Mouse (Mus musculus): ENCODE results near the gene Tbk1. TPM values are rescaled to one million over a fixed set of nuclear protein-coding genes. Genes with fewer than 3 reads are reported as not detected.

The Tbk1 gene
- polyA plus RNA-seq, 1 experiment from 2014 or later = 26.4 TPM

- Histone ChIP-seq H3K9ac (ENCODE audit: low read length) (no peak overlapping the region), H3K4me3 (ENCODE audit: control insufficient read depth in 1 of 2, insufficient read depth in 1 of 2, low read depth in 1 of 2, low read length in 2 of 2) (no peak overlapping the region), H3K27me3 (ENCODE audit: control insufficient read depth, insufficient read depth, low read length) (no peaks in the 10 kb centered on the region), H3K27ac (replicated peaks in 1 of 2; ENCODE audit: control insufficient read depth in 1 of 2, insufficient read depth in 1 of 2, low read depth in 2 of 2, low read length in 2 of 2) (no peak overlapping the region), H3K9me3 (ENCODE audit: control insufficient read depth, low read length) (no peaks in the 10 kb centered on the region), H3K4me2 (ENCODE audit: low read length) (no peak overlapping the region), H3K4me1 (ENCODE audit: control insufficient read depth in 2 of 2, insufficient read depth in 2 of 2, low read length in 2 of 2) (peaks cover 0 to 7% of the 10 kb centered on the region in 2 experiments; a peak in 2 of 4 replicates), H3K36me3 (ENCODE audit: control insufficient read depth, insufficient read depth, low read length) (no peaks in the 10 kb centered on the region)
- WGBS = 71% methylated on average over 7 of the region's 7 CpGs
- ATAC-seq (ENCODE audit: insufficient number of reproducible peaks, insufficient read depth, low FRiP score, low read depth) = no peak; the same call in 1 of the 2 replicates
These were observed 90.0 kb downstream of the Tbk1 start for GRCm38 (mm10) chr10:121496616-121497015.

Small RNAs within 50 kb of the gene (microRNA-seq; reads per million reads assigned to microRNA genes)
- gene Gm24330 = not detected

Other genes starting within 250 kb of the Tbk1 start
- gene Tbc1d30, start 235.5 kb downstream of the Tbk1 start, polyA plus RNA-seq (2014; fragmentation: Nextera tagmentation; extraction: Ambion mirVana) = 2.1 and 2.4 TPM in 2 replicates
- gene Gns, start 221.7 kb downstream of the Tbk1 start, polyA plus RNA-seq (2014; fragmentation: Nextera tagmentation; extraction: Ambion mirVana) = 39.0 and 40.8 TPM in 2 replicates
- 25.1 and 25.3 TPM in 2 replicates for gene Rassf3, start 110.4 kb downstream of the Tbk1 start, polyA plus RNA-seq (2014; fragmentation: Nextera tagmentation; extraction: Ambion mirVana)
- 28.7 and 38.4 TPM in 2 replicates for gene Xpot, start 39.5 kb upstream of the Tbk1 start, polyA plus RNA-seq (2014; fragmentation: Nextera tagmentation; extraction: Ambion mirVana)
- gene D930020B18Rik, start 54.8 kb upstream of the Tbk1 start, polyA plus RNA-seq (2014; fragmentation: Nextera tagmentation; extraction: Ambion mirVana) = not detected in 2 replicates
- gene BC048403, start 153.2 kb upstream of the Tbk1 start, polyA plus RNA-seq (2014; fragmentation: Nextera tagmentation; extraction: Ambion mirVana) = 2.5 and 2.7 TPM in 2 replicates